Mouse (Mus musculus): Measurements from ENCODE around the gene CK137956.

DNA sequence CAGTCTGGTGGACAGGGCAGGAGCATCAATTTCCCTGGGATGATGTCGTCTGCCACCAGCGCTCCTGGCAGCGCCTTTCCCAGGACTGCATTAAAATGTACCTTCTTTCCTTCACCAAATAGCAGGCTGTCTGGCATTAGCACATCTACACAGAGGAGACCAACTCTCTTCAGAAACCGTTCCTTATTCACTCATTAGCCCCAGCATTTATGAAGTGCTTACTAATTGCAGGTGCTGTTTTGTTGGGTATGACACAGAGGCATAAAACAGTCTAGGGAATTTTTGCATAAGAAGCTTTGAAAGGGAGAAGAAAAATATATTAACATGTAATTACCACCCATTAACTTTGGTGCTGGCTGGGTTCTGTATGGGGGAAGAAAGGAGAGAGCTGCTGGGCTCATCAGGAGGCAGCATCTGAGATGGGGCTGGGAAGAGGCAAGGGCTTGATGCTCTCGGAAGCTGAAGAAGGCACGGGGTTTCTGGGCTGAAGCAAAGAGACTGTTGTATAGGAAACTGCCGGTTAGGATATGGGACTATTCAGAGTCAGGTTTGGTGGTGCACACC, 69.8 kb downstream of the CK137956 start:
- no peak for TF ChIP-seq GATA1 (IDR thresholded peaks at IDR 0.05; ENCODE audit: borderline replicate concordance, low read length)
- TF ChIP-seq FLI1 (IDR thresholded peaks at IDR 0.05; ENCODE audit: low read length): no peak

All from megakaryocyte, embryonic 14.5 days (primary cell).